Mouse (Mus musculus): ENCODE data around the gene Dzip1. TPM values are rescaled to one million over a fixed set of nuclear protein-coding genes. Genes with fewer than 3 reads are reported as not detected.

Gene Dzip1
- polyA plus RNA-seq, 1 experiment from 2014 or later, result 15.8 TPM

GRCm38 (mm10) chr14:118909872-118910271, 15.4 kb downstream of the Dzip1 start:
- WGBS, result 34% methylated on average over 8 of the region's 8 CpGs
- no peaks in the 10 kb centered on the region for H3K9me3 ChIP-seq (ENCODE audit: low read length)
- peaks cover 9% of the 10 kb centered on the region for H3K36me3 ChIP-seq (ENCODE audit: insufficient read depth, low read length)
- no peaks in the 10 kb centered on the region for H3K27me3 ChIP-seq (ENCODE audit: insufficient read depth, low read length)
- H3K4me3 ChIP-seq (ENCODE audit: low read length), result no peak overlapping the region
- H3K27ac ChIP-seq (ENCODE audit: low read length), result peak overlapping the region; percentile 63
- H3K4me2 ChIP-seq (replicated peaks; ENCODE audit: low read depth, low read length), result peak overlapping the region; percentile 41; the same call in 1 of the 2 replicates
- ATAC-seq (ENCODE audit: low FRiP score, low TSS enrichment), result 0 out of 2 replicates have a peak, but pooled peaks have one; percentile 17
- H3K4me1 ChIP-seq (ENCODE audit: insufficient read depth, low read length), result peaks cover 10% of the 10 kb centered on the region
- H3K9ac ChIP-seq (replicated peaks; ENCODE audit: low read length), result no peak overlapping the region

DNA sequence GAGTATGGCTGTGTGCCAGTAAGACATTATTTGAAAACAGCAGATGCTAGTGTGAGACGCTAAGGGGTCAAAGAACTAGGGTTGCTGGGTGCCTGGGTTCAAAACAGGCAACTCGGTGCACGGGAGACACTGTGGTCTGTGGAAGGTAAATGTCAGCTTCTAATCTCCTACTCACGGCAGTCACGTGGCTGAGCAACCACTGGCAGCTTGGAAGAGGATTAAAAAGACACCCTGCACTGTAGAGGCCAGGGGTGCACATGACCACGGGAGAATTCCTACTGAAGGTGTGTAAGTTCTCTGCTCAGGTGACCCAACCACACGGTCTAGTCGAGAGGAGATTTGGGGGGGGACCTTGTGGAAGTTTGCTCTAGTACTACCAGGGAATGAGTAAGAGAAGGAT, 17.7 kb downstream of the Dzip1 start:
- no peak for ATAC-seq (ENCODE audit: low FRiP score, low TSS enrichment)
- peaks cover 12% of the 10 kb centered on the region for H3K36me3 ChIP-seq (ENCODE audit: insufficient read depth, low read length)
- no peaks in the 10 kb centered on the region for H3K9me3 ChIP-seq (ENCODE audit: low read length)
- no peak overlapping the region for H3K4me3 ChIP-seq (ENCODE audit: low read length)
- peaks cover 14% of the 10 kb centered on the region for H3K4me1 ChIP-seq (ENCODE audit: insufficient read depth, low read length)
- H3K4me2 ChIP-seq (replicated peaks; ENCODE audit: low read depth, low read length), result no peak overlapping the region
- no peaks in the 10 kb centered on the region for H3K27me3 ChIP-seq (ENCODE audit: insufficient read depth, low read length)
- H3K9ac ChIP-seq (replicated peaks; ENCODE audit: low read length), result no peak overlapping the region
- WGBS, result 61% methylated on average over 8 of the region's 8 CpGs
- H3K27ac ChIP-seq (ENCODE audit: low read length), result no peak overlapping the region

- 41% methylated on average over 6 of the region's 6 CpGs for WGBS
- ATAC-seq (ENCODE audit: low FRiP score, low TSS enrichment), result no peak
- H3K36me3 ChIP-seq (ENCODE audit: insufficient read depth, low read length), result peaks cover 30% of the 10 kb centered on the region
Measured at GRCm38 (mm10) chr14:118903867-118904562, 21.2 kb downstream of the Dzip1 start.

DNA sequence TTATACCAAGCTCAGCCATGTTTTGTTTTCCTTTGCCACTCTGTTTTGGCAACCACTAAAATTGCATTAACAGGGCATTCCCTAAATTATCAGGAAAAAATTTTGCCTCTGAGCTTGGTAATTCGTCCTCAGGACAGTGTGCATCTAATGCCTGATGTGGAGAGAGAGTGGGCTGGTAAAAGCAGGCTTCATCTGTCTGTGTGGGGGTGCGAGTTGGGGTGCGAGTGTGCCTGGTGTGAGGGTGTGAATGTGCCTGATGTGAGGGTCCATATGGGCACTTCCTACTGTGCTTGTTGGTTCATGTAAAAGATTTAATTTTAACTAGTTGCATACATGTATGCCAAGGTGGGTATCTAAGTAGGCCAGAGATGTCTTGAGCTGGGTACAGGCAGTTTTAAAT, 21.9 kb downstream of the Dzip1 start:
- H3K36me3 ChIP-seq (ENCODE audit: insufficient read depth, low read length), result peaks cover 30% of the 10 kb centered on the region

More at GRCm38 (mm10) chr14:118903867-118904562, 21.2 kb downstream of the Dzip1 start:
- no peaks in the 10 kb centered on the region for H3K27me3 ChIP-seq (ENCODE audit: insufficient read depth, low read length)
- H3K4me1 ChIP-seq (ENCODE audit: insufficient read depth, low read length), result 0 out of 2 replicates have a peak, but pooled peaks cover 5% of the 10 kb centered on the region
- no peak overlapping the region for H3K4me2 ChIP-seq (replicated peaks; ENCODE audit: low read depth, low read length)
- H3K9ac ChIP-seq (replicated peaks; ENCODE audit: low read length), result no peak overlapping the region
- 0 out of 2 replicates have a peak overlapping the region, but pooled peaks have one; percentile 0 for H3K27ac ChIP-seq (ENCODE audit: low read length)
- no peaks in the 10 kb centered on the region; the same call in 1 of the 2 replicates for H3K9me3 ChIP-seq (ENCODE audit: low read length)
- no peak overlapping the region for H3K4me3 ChIP-seq (ENCODE audit: low read length)

DNA sequence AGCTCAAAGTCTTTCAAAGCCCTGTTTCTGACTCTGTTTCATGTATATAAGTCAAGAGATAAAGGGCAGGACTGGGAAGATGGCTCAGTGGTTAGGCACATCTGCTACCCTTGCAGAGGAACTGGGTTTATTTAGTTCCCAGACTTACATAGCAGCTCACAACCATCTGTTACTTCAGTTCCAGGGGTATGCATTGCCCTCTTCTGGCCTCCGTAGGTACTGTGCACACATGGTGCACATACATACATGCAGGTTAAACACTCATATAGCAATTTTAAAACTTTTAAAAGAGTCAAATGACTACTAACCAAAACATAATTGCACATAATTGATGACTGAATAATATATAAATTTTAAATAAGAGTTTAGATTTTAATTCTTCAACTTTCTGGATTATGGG, 24.3 kb downstream of the Dzip1 start:
- peaks cover 28% of the 10 kb centered on the region for H3K36me3 ChIP-seq (ENCODE audit: insufficient read depth, low read length)
- H3K9ac ChIP-seq (replicated peaks; ENCODE audit: low read length), result no peak overlapping the region
- ATAC-seq (ENCODE audit: low FRiP score, low TSS enrichment), result no peak
- H3K27ac ChIP-seq (ENCODE audit: low read length), result no peak overlapping the region
- H3K27me3 ChIP-seq (ENCODE audit: insufficient read depth, low read length), result no peaks in the 10 kb centered on the region
- H3K9me3 ChIP-seq (ENCODE audit: low read length), result no peaks in the 10 kb centered on the region; the same call in 1 of the 2 replicates
- no peak overlapping the region for H3K4me3 ChIP-seq (ENCODE audit: low read length)
- H3K4me1 ChIP-seq (ENCODE audit: insufficient read depth, low read length), result 0 out of 2 replicates have a peak, but pooled peaks cover 6% of the 10 kb centered on the region
- no peak overlapping the region for H3K4me2 ChIP-seq (replicated peaks; ENCODE audit: low read depth, low read length)
- 100% methylated on average over 1 of the region's 1 CpGs for WGBS

More for the DNA sequence above, 21.9 kb downstream of the Dzip1 start:
- Histone ChIP-seq H3K9ac (replicated peaks; ENCODE audit: low read length) (no peak overlapping the region), H3K4me2 (replicated peaks; ENCODE audit: low read depth, low read length) (no peak overlapping the region), H3K27ac (ENCODE audit: low read length) (no peak overlapping the region), H3K4me3 (ENCODE audit: low read length) (no peak overlapping the region), H3K9me3 (ENCODE audit: low read length) (no peaks in the 10 kb centered on the region; the same call in 1 of the 2 replicates), H3K27me3 (ENCODE audit: insufficient read depth, low read length) (no peaks in the 10 kb centered on the region), H3K4me1 (ENCODE audit: insufficient read depth, low read length) (0 out of 2 replicates have a peak, but pooled peaks cover 5% of the 10 kb centered on the region)
- 90% methylated on average over 3 of the region's 3 CpGs for WGBS
- ATAC-seq (ENCODE audit: low FRiP score, low TSS enrichment), result no peak

DNA sequence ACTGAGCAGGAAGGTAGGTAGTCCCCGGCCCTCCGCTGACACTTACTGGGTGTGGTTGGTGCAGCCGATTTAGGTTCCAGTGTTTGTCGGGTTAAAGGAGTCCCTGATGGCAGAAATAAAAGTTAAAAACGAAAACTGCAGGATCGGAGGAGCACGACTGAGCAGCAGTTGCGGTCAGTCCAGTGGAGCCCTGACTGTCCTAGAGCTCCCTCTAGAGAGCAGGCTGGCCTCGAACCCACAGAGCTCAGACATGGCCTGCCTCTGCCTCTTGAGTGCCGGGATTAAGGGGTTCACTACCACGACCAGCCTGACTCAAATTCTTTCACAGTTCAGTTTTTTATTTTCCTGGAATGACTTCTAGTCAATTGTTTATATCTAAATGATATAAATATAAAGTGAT, 25.3 kb downstream of the Dzip1 start:
- Histone ChIP-seq H3K9ac (replicated peaks; ENCODE audit: low read length) (no peak overlapping the region), H3K4me1 (ENCODE audit: insufficient read depth, low read length) (0 out of 2 replicates have a peak, but pooled peaks cover 8% of the 10 kb centered on the region), H3K27ac (ENCODE audit: low read length) (no peak overlapping the region), H3K4me3 (ENCODE audit: low read length) (no peak overlapping the region), H3K27me3 (ENCODE audit: insufficient read depth, low read length) (no peaks in the 10 kb centered on the region), H3K9me3 (ENCODE audit: low read length) (no peaks in the 10 kb centered on the region; the same call in 1 of the 2 replicates), H3K4me2 (replicated peaks; ENCODE audit: low read depth, low read length) (no peak overlapping the region), H3K36me3 (ENCODE audit: insufficient read depth, low read length) (peaks cover 28% of the 10 kb centered on the region)
- WGBS, result 81% methylated on average over 11 of the region's 11 CpGs
- no peak for ATAC-seq (ENCODE audit: low FRiP score, low TSS enrichment)

DNA sequence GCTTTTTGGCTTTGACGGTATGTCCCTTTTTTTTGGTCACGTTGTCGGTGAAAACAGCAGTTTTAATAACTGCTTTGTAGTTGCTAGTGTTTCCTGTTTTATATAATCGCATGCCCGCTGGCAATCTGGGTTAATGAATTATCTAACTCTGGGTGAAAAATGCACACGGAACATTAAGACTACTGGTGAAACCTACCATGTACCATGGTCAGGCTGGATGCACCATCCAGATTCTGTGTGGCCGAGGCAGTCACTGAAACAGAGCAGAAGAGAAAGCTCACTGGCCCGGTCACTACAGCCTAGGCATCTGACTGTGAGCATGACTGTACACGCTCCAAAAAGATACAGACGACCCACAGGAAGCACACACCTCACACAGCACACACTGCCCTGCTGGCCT, 29.6 kb downstream of the Dzip1 start:
- peak overlapping the region; percentile 50 for H3K27ac ChIP-seq (ENCODE audit: low read length)
- no peaks in the 10 kb centered on the region for H3K9me3 ChIP-seq (ENCODE audit: low read length)
- peaks cover 20% of the 10 kb centered on the region for H3K36me3 ChIP-seq (ENCODE audit: insufficient read depth, low read length)
- H3K4me1 ChIP-seq (ENCODE audit: insufficient read depth, low read length), result 0 out of 2 replicates have a peak, but pooled peaks cover 3% of the 10 kb centered on the region
- no peak overlapping the region for H3K9ac ChIP-seq (replicated peaks; ENCODE audit: low read length)
- no peak overlapping the region for H3K4me3 ChIP-seq (ENCODE audit: low read length)
- no peaks in the 10 kb centered on the region for H3K27me3 ChIP-seq (ENCODE audit: insufficient read depth, low read length)
- peak; percentile 55; the same call in 1 of the 2 replicates for ATAC-seq (ENCODE audit: low FRiP score, low TSS enrichment)
- no peak overlapping the region for H3K4me2 ChIP-seq (replicated peaks; ENCODE audit: low read depth, low read length)
- 68% methylated on average over 10 of the region's 10 CpGs for WGBS

DNA sequence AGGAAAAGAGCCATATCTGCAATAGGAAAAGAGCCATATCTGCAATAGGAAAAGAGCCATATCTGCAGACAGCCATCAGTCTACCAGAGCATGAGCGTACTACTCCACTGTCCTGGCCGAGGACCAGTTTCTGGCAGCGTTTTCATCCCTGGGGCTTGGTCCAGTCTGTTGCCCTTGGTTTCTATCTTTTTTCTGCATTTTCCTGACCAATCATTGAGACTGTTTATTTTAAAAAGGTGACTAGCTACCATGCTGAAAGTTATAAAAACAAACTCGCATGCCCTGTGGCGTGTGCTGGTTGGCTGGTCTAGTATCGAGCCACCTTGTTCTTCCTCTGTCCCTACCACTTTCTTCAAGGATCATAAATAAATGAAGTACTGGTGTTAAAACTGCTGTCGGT, 30.0 kb downstream of the Dzip1 start:
- 71% methylated on average over 7 of the region's 7 CpGs for WGBS
- Histone ChIP-seq H3K4me2 (replicated peaks; ENCODE audit: low read depth, low read length) (no peak overlapping the region), H3K36me3 (ENCODE audit: insufficient read depth, low read length) (peaks cover 20% of the 10 kb centered on the region), H3K4me1 (ENCODE audit: insufficient read depth, low read length) (0 out of 2 replicates have a peak, but pooled peaks cover 3% of the 10 kb centered on the region), H3K4me3 (ENCODE audit: low read length) (no peak overlapping the region), H3K27ac (ENCODE audit: low read length) (peak overlapping the region; percentile 49; the same call in 1 of the 2 replicates), H3K9ac (replicated peaks; ENCODE audit: low read length) (no peak overlapping the region), H3K9me3 (ENCODE audit: low read length) (no peaks in the 10 kb centered on the region), H3K27me3 (ENCODE audit: insufficient read depth, low read length) (no peaks in the 10 kb centered on the region)
- ATAC-seq (ENCODE audit: low FRiP score, low TSS enrichment), result no peak

- 93% methylated on average over 4 of the region's 4 CpGs for WGBS
- Histone ChIP-seq H3K9me3 (ENCODE audit: low read length) (no peaks in the 10 kb centered on the region), H3K27me3 (ENCODE audit: insufficient read depth, low read length) (no peaks in the 10 kb centered on the region), H3K9ac (replicated peaks; ENCODE audit: low read length) (no peak overlapping the region), H3K4me1 (ENCODE audit: insufficient read depth, low read length) (no peaks in the 10 kb centered on the region), H3K36me3 (ENCODE audit: insufficient read depth, low read length) (peaks cover 8% of the 10 kb centered on the region), H3K4me2 (replicated peaks; ENCODE audit: low read depth, low read length) (no peak overlapping the region), H3K4me3 (ENCODE audit: low read length) (no peak overlapping the region), H3K27ac (ENCODE audit: low read length) (no peak overlapping the region)
- ATAC-seq (ENCODE audit: low FRiP score, low TSS enrichment), result no peak
Measured at GRCm38 (mm10) chr14:118890101-118890500, 35.2 kb downstream of the Dzip1 start.

DNA sequence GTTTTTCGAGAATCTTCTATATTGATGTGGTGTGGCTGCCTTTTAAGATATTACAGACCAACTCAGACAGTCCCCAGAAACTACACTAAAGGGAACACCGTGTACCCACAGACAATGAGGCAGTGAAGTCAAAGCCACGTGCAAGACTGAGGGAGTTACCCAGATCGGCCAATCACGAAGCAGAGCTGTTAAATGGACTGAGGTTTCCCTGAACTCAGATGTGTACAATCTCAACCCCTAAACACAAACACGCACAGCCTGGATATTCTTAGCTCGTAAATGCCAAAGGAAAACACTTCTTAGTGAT, 41.1 kb downstream of the Dzip1 start:
- WGBS, result 70% methylated on average over 7 of the region's 7 CpGs
- peaks cover 35% of the 10 kb centered on the region for H3K36me3 ChIP-seq (ENCODE audit: insufficient read depth, low read length)

More for the DNA sequence above, 41.1 kb downstream of the Dzip1 start:
- H3K27ac ChIP-seq (ENCODE audit: low read length), result peak overlapping the region; percentile 43; the same call in 1 of the 2 replicates
- no peak overlapping the region for H3K9ac ChIP-seq (replicated peaks; ENCODE audit: low read length)
- H3K4me2 ChIP-seq (replicated peaks; ENCODE audit: low read depth, low read length), result no peak overlapping the region
- H3K9me3 ChIP-seq (ENCODE audit: low read length), result no peaks in the 10 kb centered on the region
- no peak overlapping the region for H3K4me3 ChIP-seq (ENCODE audit: low read length)
- no peaks in the 10 kb centered on the region for H3K4me1 ChIP-seq (ENCODE audit: insufficient read depth, low read length)
- H3K27me3 ChIP-seq (ENCODE audit: insufficient read depth, low read length), result no peaks in the 10 kb centered on the region
- peak; percentile 28; the same call in 1 of the 2 replicates for ATAC-seq (ENCODE audit: low FRiP score, low TSS enrichment)
